Comparison of ENCODE assay signal across 28 mouse cellular contexts in the genomic region with DNA sequence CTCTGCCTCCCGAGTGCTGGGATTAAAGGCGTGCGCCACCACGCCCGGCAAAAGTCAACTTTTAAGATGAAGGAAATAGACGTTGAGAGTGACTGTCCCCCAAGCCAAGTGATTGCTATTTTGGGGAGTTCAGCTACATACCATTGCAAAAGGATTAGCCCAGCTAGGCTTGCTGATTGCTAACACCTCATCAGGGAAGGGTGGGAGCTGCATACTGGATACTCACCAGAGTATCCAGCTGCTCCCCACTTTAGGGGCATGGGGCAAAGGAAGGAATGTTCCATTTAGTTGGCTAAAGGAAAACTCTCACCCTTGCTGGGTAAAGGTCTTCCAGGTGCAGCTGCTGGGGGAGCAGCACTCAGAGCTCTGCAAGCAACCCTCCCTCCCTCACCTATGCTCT.
"Had no signal": no experiment of that assay in that cellular context is flagged by ENCODE, and none has a peak within 500 bp of the region (broad histone marks: within the 10 kb centered on the region; RNA-seq: fewer than 3 reads in every experiment).

No protein-coding gene starts in this region.

- H3K4me1 ChIP-seq: embryonic facial prominence, embryonic 10.5 days; embryonic facial prominence, embryonic 12.5 days; embryonic facial prominence, embryonic 15.5 days had no signal

- H3K27ac ChIP-seq: embryonic facial prominence, embryonic 10.5 days; embryonic facial prominence, embryonic 12.5 days; embryonic facial prominence, embryonic 13.5 days; embryonic facial prominence, embryonic 15.5 days; forebrain, embryonic 10.5 days; forebrain, embryonic 12.5 days; forebrain, embryonic 13.5 days; forebrain, embryonic 15.5 days; gastrocnemius, adult 2 months had no signal

- H3K9ac ChIP-seq: embryonic facial prominence, embryonic 12.5 days; embryonic facial prominence, embryonic 13.5 days; embryonic facial prominence, embryonic 15.5 days; forebrain, embryonic 12.5 days; forebrain, embryonic 13.5 days; forebrain, embryonic 15.5 days; forebrain, postnatal 0 days had no signal

- H3K9me3 ChIP-seq: embryonic facial prominence, embryonic 10.5 days; embryonic facial prominence, embryonic 12.5 days; embryonic facial prominence, embryonic 13.5 days; embryonic facial prominence, embryonic 15.5 days; forebrain, embryonic 10.5 days; forebrain, embryonic 12.5 days; forebrain, embryonic 13.5 days; forebrain, embryonic 15.5 days had no signal

- H3K4me3 ChIP-seq: embryonic facial prominence, embryonic 10.5 days; embryonic facial prominence, embryonic 12.5 days; embryonic facial prominence, embryonic 13.5 days; embryonic facial prominence, embryonic 15.5 days; erythroblast, embryonic 14.5 days; forebrain, embryonic 10.5 days; forebrain, embryonic 12.5 days; forebrain, embryonic 13.5 days; forebrain, embryonic 15.5 days; gastrocnemius, adult 2 months had no signal

- DNase-seq: cerebellum, adult 18-20 months; cerebellum, adult 2 months; cerebellum, adult 8-10 months; cerebellum, adult 9-10 months; cerebellum, adult 9-11 months; cerebellum, postnatal 10 days; cerebellum, postnatal 14 days; cerebellum, postnatal 25 days; cerebellum, postnatal 36 days; embryo, embryonic 11 days; forebrain, postnatal 0 days; gastrocnemius, adult 2 months; gastrocnemius, postnatal 10 days; gastrocnemius, postnatal 14 days; gastrocnemius, postnatal 25 days; gastrocnemius, postnatal 36 days; heart, adult 11 months had no signal

- H3K27me3 ChIP-seq: embryonic facial prominence, embryonic 12.5 days; embryonic facial prominence, embryonic 13.5 days; embryonic facial prominence, embryonic 15.5 days; forebrain, embryonic 12.5 days; forebrain, embryonic 13.5 days; forebrain, embryonic 15.5 days had no signal

- H3K4me2 ChIP-seq: embryonic facial prominence, embryonic 12.5 days; embryonic facial prominence, embryonic 13.5 days; embryonic facial prominence, embryonic 15.5 days; forebrain, embryonic 12.5 days; forebrain, embryonic 13.5 days; forebrain, embryonic 15.5 days had no signal

- ATAC-seq: forebrain, embryonic 13.5 days; forebrain, embryonic 14.5 days; forebrain, embryonic 15.5 days; forebrain, embryonic 16.5 days; forebrain, postnatal 0 days had no signal
